Mouse (Mus musculus) testis, adult 2 months (tissue): ENCODE measurements around the gene Cd8a.

Experiments used
- CTCF ChIP-seq: fragments of 200-500 bp; IDR thresholded peaks from 2 replicates; pipeline ENCODE4 v1.5.1; 2012; ENCODE audit warnings: low read depth, mild to moderate bottlenecking, inconsistent platforms, low read length, moderate library complexity; ENCODE audit not compliant: control insufficient read depth, insufficient read depth, insufficient replicate concordance
- POLR2A ChIP-seq: fragments of 200-500 bp; IDR thresholded peaks from 2 replicates; pipeline ENCODE4 v1.6.1; 2012; ENCODE audit warnings: low read depth, mild to moderate bottlenecking, inconsistent platforms, low read length, moderate library complexity; ENCODE audit not compliant: control insufficient read depth

DNA sequence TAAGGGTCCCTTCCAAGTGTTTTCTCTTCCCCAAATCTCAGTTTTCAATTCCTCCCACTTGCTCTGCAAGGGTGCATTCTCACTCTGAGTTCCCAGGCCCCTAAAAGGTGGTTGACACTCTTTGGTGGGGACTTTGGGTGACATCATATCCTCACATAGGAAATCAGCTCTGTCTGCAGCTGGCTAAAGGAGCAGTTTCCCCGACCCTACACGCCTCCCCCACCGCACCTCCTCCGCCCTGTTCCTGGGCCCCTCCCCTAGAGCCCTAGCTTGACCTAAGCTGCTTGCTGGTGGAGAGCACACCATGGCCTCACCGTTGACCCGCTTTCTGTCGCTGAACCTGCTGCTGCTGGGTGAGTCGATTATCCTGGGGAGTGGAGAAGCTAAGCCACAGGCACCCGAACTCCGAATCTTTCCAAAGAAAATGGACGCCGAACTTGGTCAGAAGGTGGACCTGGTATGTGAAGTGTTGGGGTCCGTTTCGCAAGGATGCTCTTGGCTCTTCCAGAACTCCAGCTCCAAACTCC, at the start of gene Cd8a:
- TF ChIP-seq CTCF = no peak
- TF ChIP-seq POLR2A = no peak
